Mouse (Mus musculus) bone marrow, adult 2 months (tissue): ENCODE results near the gene Syce1l. TPM values are rescaled to one million over a fixed set of nuclear protein-coding genes. Genes with fewer than 3 reads are reported as not detected.

Experiments used
- H3K27ac ChIP-seq: fragments of 200-500 bp; 2 replicates; pipeline ENCODE4 v1.5.1; 2012; ENCODE audit warnings: low read depth, mild to moderate bottlenecking, control low read depth, inconsistent platforms, low read length; ENCODE audit not compliant: control insufficient read depth, poor library complexity, insufficient read depth
- H3K4me1 ChIP-seq: fragments of 200-500 bp; 2 replicates; pipeline ENCODE4 v1.6.1; 2011; ENCODE audit warnings: low read length; ENCODE audit not compliant: control insufficient read depth, insufficient read depth
- H3K4me3 ChIP-seq: fragments of 200-500 bp; replicated peaks from 2 replicates; pipeline ENCODE3; 2011; ENCODE audit warnings: mild to moderate bottlenecking, low read depth, low read length, control low read depth; ENCODE audit not compliant: control insufficient read depth
- CTCF ChIP-seq: fragments of 200-500 bp; IDR thresholded peaks from 2 replicates; pipeline ENCODE4 v1.5.1; 2011; ENCODE audit warnings: low read length, control low read depth; ENCODE audit not compliant: control insufficient read depth, insufficient read depth
- POLR2A ChIP-seq: fragments of 200-500 bp; IDR thresholded peaks from 2 replicates; pipeline ENCODE4 v1.6.1; 2011; ENCODE audit warnings: low read depth, mild to moderate bottlenecking, control low read depth, low read length, borderline replicate concordance; ENCODE audit not compliant: control insufficient read depth
- WGBS: fragments of 180-500 bp; shearing (Covaris S2); methylation state at CpG from one replicate; pipeline ENCODE4 v1.1.7; 2018; 5-methylcytosine and 5-hydroxymethylcytosine counted together
- polyA plus RNA-seq: library from polyadenylated mRNA; stranded (reverse); fragments of >200 nt; gene quantifications from 2 replicates; pipeline ENCODE4 v1.2.4, GENCODE M21; 2011; ENCODE audit warnings: low replicate concordance; ENCODE audit not compliant: missing spikeins, insufficient read depth, insufficient read length

The Syce1l gene
- polyA plus RNA-seq, 1 experiment: 2.0 TPM

- Histone ChIP-seq H3K4me3 (no peak overlapping the region), H3K4me1 (no peaks in the 10 kb centered on the region), H3K27ac (no peak overlapping the region)
- TF ChIP-seq CTCF (no peak), POLR2A (no peak)
- WGBS: 65% methylated on average over 4 of the region's 4 CpGs
These were observed 22.0 kb downstream of the Syce1l start for GRCm38 (mm10) chr8:113665036-113665435.

GRCm38 (mm10) chr8:113665951-113666350 is 22.9 kb downstream of the Syce1l start:
- H3K27ac ChIP-seq: no peak overlapping the region
- no peak overlapping the region for H3K4me3 ChIP-seq
- H3K4me1 ChIP-seq: no peaks in the 10 kb centered on the region
- 83% methylated on average over 8 of the region's 8 CpGs for WGBS
- TF ChIP-seq POLR2A (no peak), CTCF (no peak)

- WGBS: 71% methylated on average over 16 of the region's 16 CpGs
- H3K27ac ChIP-seq: no peak overlapping the region
- TF ChIP-seq POLR2A (no peak), CTCF (no peak)
- no peak overlapping the region for H3K4me3 ChIP-seq
- no peaks in the 10 kb centered on the region for H3K4me1 ChIP-seq
These were observed 23.9 kb downstream of the Syce1l start for GRCm38 (mm10) chr8:113666714-113667432.

- no peaks in the 10 kb centered on the region for H3K4me1 ChIP-seq
- WGBS: 87% methylated on average over 10 of the region's 10 CpGs
- H3K27ac ChIP-seq: no peak overlapping the region
- H3K4me3 ChIP-seq: no peak overlapping the region
- TF ChIP-seq CTCF (no peak), POLR2A (no peak)
These were observed 26.9 kb downstream of the Syce1l start for GRCm38 (mm10) chr8:113669924-113670323.

GRCm38 (mm10) chr8:113672599-113673255 is 29.7 kb downstream of the Syce1l start:
- WGBS: 79% methylated on average over 11 of the region's 11 CpGs
- no peak overlapping the region for H3K27ac ChIP-seq

GRCm38 (mm10) chr8:113673300-113673699 is 30.3 kb downstream of the Syce1l start:
- H3K27ac ChIP-seq: no peak overlapping the region
- H3K4me1 ChIP-seq: no peaks in the 10 kb centered on the region
- no peak overlapping the region for H3K4me3 ChIP-seq
- 70% methylated on average over 3 of the region's 3 CpGs for WGBS
- TF ChIP-seq CTCF: no peak
- no peak for TF ChIP-seq POLR2A

More at GRCm38 (mm10) chr8:113672599-113673255, 29.7 kb downstream of the Syce1l start:
- TF ChIP-seq CTCF: no peak
- no peak for TF ChIP-seq POLR2A
- no peak overlapping the region for H3K4me3 ChIP-seq
- no peaks in the 10 kb centered on the region for H3K4me1 ChIP-seq

GRCm38 (mm10) chr8:113674611-113675010 is 31.6 kb downstream of the Syce1l start:
- 69% methylated on average over 3 of the region's 3 CpGs for WGBS
- Histone ChIP-seq H3K27ac (no peak overlapping the region), H3K4me1 (no peaks in the 10 kb centered on the region; the same call in 1 of the 2 replicates), H3K4me3 (no peak overlapping the region)
- TF ChIP-seq POLR2A (no peak), CTCF (no peak)

GRCm38 (mm10) chr8:113675281-113675680 is 32.3 kb downstream of the Syce1l start:
- no peak overlapping the region for H3K4me3 ChIP-seq
- H3K27ac ChIP-seq: no peak overlapping the region
- H3K4me1 ChIP-seq: no peaks in the 10 kb centered on the region; the same call in 1 of the 2 replicates
- 66% methylated on average over 2 of the region's 2 CpGs for WGBS
- TF ChIP-seq CTCF: no peak
- no peak for TF ChIP-seq POLR2A
